Mouse (Mus musculus): ENCODE measurements around the gene Fam229a. TPM values are rescaled to one million over a fixed set of nuclear protein-coding genes. Genes with fewer than 3 reads are reported as not detected.
A peak's percentile ranks its signal among the peaks of the same experiment; 100 is the strongest.
"Not testable (repeated sequence)": the region's sequence is repeated elsewhere in the genome, so short reads cannot be mapped to it uniquely, and the experiment has no call there.

The Fam229a gene
- polyA plus RNA-seq (2015; fragmentation: Nextera tagmentation; extraction: Ambion mirVana): not detected in 2 replicates

- peaks cover 22% of the 10 kb centered on the region for H3K27me3 ChIP-seq
- WGBS: 5% methylated on average over 70 of the region's 70 CpGs
- 0 out of 2 replicates have a peak, but pooled peaks have one; percentile 16 for ATAC-seq (ENCODE audit: insufficient number of reproducible peaks, low FRiP score, low TSS enrichment, low read depth)
- H3K9ac ChIP-seq: peak within 1 kb of the TSS; percentile 39
- H3K27ac ChIP-seq (replicated peaks): no peak within 1 kb of the TSS
- peak within 1 kb of the TSS; percentile 82 for H3K4me2 ChIP-seq (replicated peaks)
- H3K4me1 ChIP-seq: peaks cover 18% of the 10 kb centered on the region
- peak within 1 kb of the TSS; percentile 43 for H3K4me3 ChIP-seq (replicated peaks)
- no peaks in the 10 kb centered on the region for H3K9me3 ChIP-seq (replicated peaks)
- H3K36me3 ChIP-seq: peaks cover 25% of the 10 kb centered on the region
These were observed at the start of gene Fam229a, which contains the start of gene Tssk3 for GRCm38 (mm10) chr4:129490972-129491880. Fam229a (plus strand) TSS chr4:129491190. Tssk3 (minus strand) TSS chr4:129491022.

DNA sequence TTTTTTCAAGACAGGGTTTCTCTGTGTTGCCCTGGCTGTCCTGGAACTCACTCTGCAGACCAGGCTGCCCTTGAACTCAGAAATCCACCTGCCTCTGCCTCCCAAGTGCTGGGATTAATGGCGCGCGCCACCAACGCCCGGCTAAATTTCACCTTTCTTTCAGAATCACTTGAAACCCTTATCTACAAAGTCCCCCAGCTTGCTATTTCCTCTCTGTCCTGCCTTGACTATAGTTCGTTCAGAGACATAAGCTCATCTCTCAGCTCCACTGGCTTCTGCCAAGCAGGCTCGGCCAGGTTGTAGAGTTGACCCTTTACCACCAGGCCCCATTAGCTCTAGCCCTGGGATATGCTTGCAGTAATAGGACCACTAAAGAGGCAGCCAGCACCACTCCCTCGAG lies 43.6 kb upstream of the Fam229a start:
- no peak for ATAC-seq (ENCODE audit: insufficient number of reproducible peaks, low FRiP score, low TSS enrichment, low read depth)
- no peak overlapping the region for H3K4me2 ChIP-seq (replicated peaks)
- WGBS: 81% methylated on average over 8 of the region's 8 CpGs
- H3K27ac ChIP-seq (replicated peaks): no peak overlapping the region
- H3K36me3 ChIP-seq: no peaks in the 10 kb centered on the region
- no peak overlapping the region for H3K9ac ChIP-seq
- H3K4me1 ChIP-seq: no peaks in the 10 kb centered on the region
- H3K4me3 ChIP-seq (replicated peaks): no peak overlapping the region
- peaks cover 4% of the 10 kb centered on the region for H3K27me3 ChIP-seq
- H3K9me3 ChIP-seq (replicated peaks): no peaks in the 10 kb centered on the region

GRCm38 (mm10) chr4:129447778-129448563 lies 43.0 kb upstream of the Fam229a start:
- no peak for ATAC-seq (ENCODE audit: insufficient number of reproducible peaks, low FRiP score, low TSS enrichment, low read depth)
- Histone ChIP-seq H3K4me2 (replicated peaks) (no peak overlapping the region), H3K9ac (no peak overlapping the region), H3K36me3 (no peaks in the 10 kb centered on the region), H3K27me3 (no peaks in the 10 kb centered on the region), H3K4me1 (no peaks in the 10 kb centered on the region), H3K9me3 (replicated peaks) (no peaks in the 10 kb centered on the region), H3K27ac (replicated peaks) (no peak overlapping the region), H3K4me3 (replicated peaks) (no peak overlapping the region)
- 67% methylated on average over 11 of the region's 11 CpGs for WGBS

GRCm38 (mm10) chr4:129448713-129449112 lies 42.3 kb upstream of the Fam229a start:
- Histone ChIP-seq H3K9ac (no peak overlapping the region), H3K4me2 (replicated peaks) (no peak overlapping the region), H3K36me3 (no peaks in the 10 kb centered on the region), H3K27ac (replicated peaks) (no peak overlapping the region), H3K4me1 (no peaks in the 10 kb centered on the region), H3K4me3 (replicated peaks) (no peak overlapping the region), H3K9me3 (replicated peaks) (no peaks in the 10 kb centered on the region), H3K27me3 (no peaks in the 10 kb centered on the region)
- WGBS: 85% methylated on average over 6 of the region's 6 CpGs
- ATAC-seq (ENCODE audit: insufficient number of reproducible peaks, low FRiP score, low TSS enrichment, low read depth): no peak

- ATAC-seq (ENCODE audit: insufficient number of reproducible peaks, low FRiP score, low TSS enrichment, low read depth): no peak
- Histone ChIP-seq H3K4me3 (replicated peaks) (no peak overlapping the region), H3K4me2 (replicated peaks) (no peak overlapping the region), H3K4me1 (no peaks in the 10 kb centered on the region), H3K27ac (replicated peaks) (no peak overlapping the region), H3K9me3 (replicated peaks) (no peaks in the 10 kb centered on the region), H3K27me3 (no peaks in the 10 kb centered on the region), H3K36me3 (no peaks in the 10 kb centered on the region), H3K9ac (no peak overlapping the region)
- WGBS: 75% methylated on average over 2 of the region's 2 CpGs
These were observed 40.1 kb upstream of the Fam229a start for GRCm38 (mm10) chr4:129450851-129451250.

GRCm38 (mm10) chr4:129451471-129452169 lies 39.4 kb upstream of the Fam229a start:
- Histone ChIP-seq H3K4me1 (no peaks in the 10 kb centered on the region), H3K9me3 (replicated peaks) (no peaks in the 10 kb centered on the region), H3K4me2 (replicated peaks) (no peak overlapping the region), H3K4me3 (replicated peaks) (no peak overlapping the region), H3K27me3 (no peaks in the 10 kb centered on the region), H3K36me3 (no peaks in the 10 kb centered on the region), H3K9ac (no peak overlapping the region), H3K27ac (replicated peaks) (no peak overlapping the region)
- 80% methylated on average over 15 of the region's 15 CpGs for WGBS
- ATAC-seq (ENCODE audit: insufficient number of reproducible peaks, low FRiP score, low TSS enrichment, low read depth): no peak

GRCm38 (mm10) chr4:129455265-129455664 lies 35.7 kb upstream of the Fam229a start:
- no peak overlapping the region for H3K4me2 ChIP-seq (replicated peaks)
- 1% methylated on average over 5 of the region's 5 CpGs for WGBS
- no peak overlapping the region for H3K4me3 ChIP-seq (replicated peaks)
- no peaks in the 10 kb centered on the region for H3K4me1 ChIP-seq
- ATAC-seq (ENCODE audit: insufficient number of reproducible peaks, low FRiP score, low TSS enrichment, low read depth): peak; percentile 77
- no peak overlapping the region for H3K9ac ChIP-seq
- no peaks in the 10 kb centered on the region for H3K27me3 ChIP-seq
- no peaks in the 10 kb centered on the region for H3K9me3 ChIP-seq (replicated peaks)
- no peak overlapping the region for H3K27ac ChIP-seq (replicated peaks)
- no peaks in the 10 kb centered on the region for H3K36me3 ChIP-seq

GRCm38 (mm10) chr4:129456126-129456525 lies 34.9 kb upstream of the Fam229a start:
- Histone ChIP-seq H3K36me3 (no peaks in the 10 kb centered on the region), H3K4me2 (replicated peaks) (no peak overlapping the region), H3K27ac (replicated peaks) (no peak overlapping the region), H3K4me1 (peaks cover 4% of the 10 kb centered on the region; the same call in 1 of the 2 replicates), H3K9me3 (replicated peaks) (no peaks in the 10 kb centered on the region), H3K27me3 (no peaks in the 10 kb centered on the region), H3K9ac (no peak overlapping the region), H3K4me3 (replicated peaks) (no peak overlapping the region)
- ATAC-seq (ENCODE audit: insufficient number of reproducible peaks, low FRiP score, low TSS enrichment, low read depth): no peak
- WGBS: 40% methylated on average over 5 of the region's 5 CpGs

GRCm38 (mm10) chr4:129457311-129457710 lies 33.7 kb upstream of the Fam229a start:
- H3K27ac ChIP-seq (replicated peaks); ATAC-seq (ENCODE audit: insufficient number of reproducible peaks, low FRiP score, low TSS enrichment, low read depth); H3K4me3 ChIP-seq (replicated peaks); H3K4me2 ChIP-seq (replicated peaks); H3K27me3 ChIP-seq; H3K4me1 ChIP-seq; H3K9me3 ChIP-seq (replicated peaks); H3K36me3 ChIP-seq; H3K9ac ChIP-seq: not testable (repeated sequence)
- WGBS: 73% methylated on average over 2 of the region's 2 CpGs

DNA sequence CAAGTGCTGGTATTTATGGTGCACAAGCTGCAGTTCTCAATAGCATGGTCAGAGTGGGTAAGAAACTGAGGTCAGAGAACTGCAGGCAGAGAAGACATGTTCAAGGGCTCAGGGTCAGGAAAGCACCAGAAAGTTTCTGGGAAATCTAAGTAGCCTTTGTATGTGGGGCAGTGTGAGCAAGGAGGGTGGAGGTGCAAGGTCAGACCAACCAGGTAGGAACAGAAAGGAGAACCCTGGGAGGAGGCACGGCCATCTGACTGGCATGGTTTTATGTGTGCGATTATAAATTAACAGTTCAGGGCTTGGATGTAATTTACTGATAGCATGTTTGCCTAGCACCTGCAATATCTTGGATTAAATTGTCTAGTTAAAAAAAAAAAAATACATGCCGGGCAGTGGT lies 31.3 kb upstream of the Fam229a start:
- peaks cover 4% of the 10 kb centered on the region for H3K36me3 ChIP-seq
- no peak overlapping the region for H3K9ac ChIP-seq
- 87% methylated on average over 3 of the region's 3 CpGs for WGBS
- H3K4me2 ChIP-seq (replicated peaks): no peak overlapping the region
- ATAC-seq (ENCODE audit: insufficient number of reproducible peaks, low FRiP score, low TSS enrichment, low read depth): no peak
- peaks cover 12% of the 10 kb centered on the region for H3K4me1 ChIP-seq
- no peak overlapping the region for H3K4me3 ChIP-seq (replicated peaks)
- H3K27ac ChIP-seq (replicated peaks): no peak overlapping the region
- H3K9me3 ChIP-seq (replicated peaks): no peaks in the 10 kb centered on the region
- no peaks in the 10 kb centered on the region for H3K27me3 ChIP-seq

GRCm38 (mm10) chr4:129460827-129461182 lies 30.2 kb upstream of the Fam229a start:
- H3K4me3 ChIP-seq (replicated peaks): peak overlapping the region; percentile 94
- H3K36me3 ChIP-seq: peaks cover 15% of the 10 kb centered on the region
- H3K9ac ChIP-seq: peak overlapping the region; percentile 59
- H3K9me3 ChIP-seq (replicated peaks): no peaks in the 10 kb centered on the region
- no peak for ATAC-seq (ENCODE audit: insufficient number of reproducible peaks, low FRiP score, low TSS enrichment, low read depth)
- H3K27ac ChIP-seq (replicated peaks): peak overlapping the region; percentile 91
- H3K4me1 ChIP-seq: peaks cover 12% of the 10 kb centered on the region
- no peaks in the 10 kb centered on the region for H3K27me3 ChIP-seq
- WGBS: 2% methylated on average over 4 of the region's 4 CpGs
- H3K4me2 ChIP-seq (replicated peaks): peak overlapping the region; percentile 64

All from embryonic facial prominence, embryonic 15.5 days (tissue).